In genomic region chrX:93281028-93281723, GRCm38 (mm10) we compare ENCODE assay signal across 8 mouse cellular contexts. TPM values are rescaled to one million over a fixed set of nuclear protein-coding genes. Genes with fewer than 3 reads are reported as not detected.
DNase-seq lines count a peak whose midpoint lies in the region; ATAC-seq lines count a peak whose summit lies in the region.

No protein-coding gene starts in this region.

- 14% methylated on average over 23 of the region's 23 CpGs for WGBS in heart, embryonic 14.5 days
- WGBS in stomach, embryonic 15.5 days: 18% methylated on average over 23 of the region's 23 CpGs

- no peak overlapping the region for H3K27ac ChIP-seq in heart, embryonic 14.5 days (replicated peaks in 1 of 2; ENCODE audit: control insufficient read depth in 1 of 2, insufficient read depth in 1 of 2, low read depth in 2 of 2, low read length in 2 of 2)
- no peak overlapping the region for H3K27ac ChIP-seq in stomach, embryonic 15.5 days

- peaks cover 44% of the 10 kb centered on the region for H3K27me3 ChIP-seq in heart, embryonic 14.5 days (ENCODE audit: control insufficient read depth, insufficient read depth, low read length)
- peaks cover 49% of the 10 kb centered on the region for H3K27me3 ChIP-seq in stomach, embryonic 15.5 days (replicated peaks)

- no peaks in the 10 kb centered on the region for H3K36me3 ChIP-seq in heart, embryonic 14.5 days (ENCODE audit: control insufficient read depth, insufficient read depth, low read length)
- no peaks in the 10 kb centered on the region for H3K36me3 ChIP-seq in stomach, embryonic 15.5 days

- peak overlapping the region; percentile 47 for H3K4me2 ChIP-seq in heart, embryonic 14.5 days (ENCODE audit: low read length)
- peak overlapping the region; percentile 23 for H3K4me2 ChIP-seq in stomach, embryonic 15.5 days

- H3K4me1 ChIP-seq in heart, embryonic 14.5 days (ENCODE audit: control insufficient read depth in 2 of 2, insufficient read depth in 2 of 2, low read length in 2 of 2): peaks cover 0 to 2% of the 10 kb centered on the region in 2 experiments; a peak in 1 of 4 replicates
- no peaks in the 10 kb centered on the region for H3K4me1 ChIP-seq in stomach, embryonic 15.5 days

- no peaks in the 10 kb centered on the region for H3K9me3 ChIP-seq in heart, embryonic 14.5 days (ENCODE audit: control insufficient read depth, low read length)
- no peaks in the 10 kb centered on the region for H3K9me3 ChIP-seq in stomach, embryonic 15.5 days

- no peak for ATAC-seq in heart, embryonic 14.5 days (ENCODE audit: insufficient number of reproducible peaks, insufficient read depth, low FRiP score, low read depth)
- no peak for ATAC-seq in stomach, embryonic 15.5 days (ENCODE audit: insufficient read depth, low FRiP score, low read depth)

- H3K4me3 ChIP-seq in heart, embryonic 14.5 days (ENCODE audit: control insufficient read depth in 1 of 2, insufficient read depth in 1 of 2, low read depth in 1 of 2, low read length in 2 of 2): peak overlapping the region in 1 of 2 experiments; percentile 13; a peak in 2 of 4 replicates
- no peak overlapping the region for H3K4me3 ChIP-seq in stomach, embryonic 15.5 days (replicated peaks)

- H3K9ac ChIP-seq in heart, embryonic 14.5 days (ENCODE audit: low read length): no peak overlapping the region
- no peak overlapping the region for H3K9ac ChIP-seq in stomach, embryonic 15.5 days

- DNase-seq in cerebellum, adult 8-10 months: peak; percentile 17
- no peak for DNase-seq in cerebellum, adult 9-11 months
- DNase-seq in CD4-positive, CD25-positive, alpha-beta regulatory T cell, adult 2 months (ENCODE audit: low read depth, low spot score): peak; percentile 67
- DNase-seq in c-Kit-negative CD71-positive TER-119-positive erythroid progenitor cells, embryonic 14.5 days (ENCODE audit: low read depth, low spot score): peak; percentile 1
- peak; percentile 42 to 67 for DNase-seq in layer of hippocampus, postnatal 25 days (ENCODE audit: extremely low spot score in 1 of 2, low spot score in 1 of 2)
- DNase-seq in mesoderm, embryonic 11.5 days (ENCODE audit: low read depth, low spot score): peak; percentile 73

RNA-seq across cellular contexts. Expression of gene Arx, which starts 5.1 kb away (rescaled TPM):
- not detected in 2 replicates for polyA plus RNA-seq in heart, embryonic 14.5 days (2014; fragmentation: Nextera tagmentation; extraction: Ambion mirVana)
- total RNA-seq in layer of hippocampus, postnatal 25 days (2021): 10 to 100 TPM; 16.2 to 17.9 TPM
- 0.49 and 0.66 TPM in 2 replicates for polyA plus RNA-seq in stomach, embryonic 15.5 days (2015; fragmentation: Nextera tagmentation; extraction: Ambion mirVana)
